Mouse (Mus musculus): ENCODE measurements around the gene Map4k3.
"Not testable (repeated sequence)": the region's sequence is repeated elsewhere in the genome, so short reads cannot be mapped to it uniquely, and the experiment has no call there.

Map4k3 gene

GRCm38 (mm10) chr17:80632354-80632753 lies 95.9 kb downstream of the Map4k3 start:
- DNase-seq (ENCODE audit: low spot score), result no peak

- DNase-seq (ENCODE audit: low spot score), result no peak
These were observed 97.3 kb downstream of the Map4k3 start for GRCm38 (mm10) chr17:80631028-80631427.

GRCm38 (mm10) chr17:80624979-80625378 lies 103.3 kb downstream of the Map4k3 start:
- DNase-seq (ENCODE audit: low spot score), result no peak

- no peak for DNase-seq (ENCODE audit: low spot score)
These were observed 106.6 kb downstream of the Map4k3 start for GRCm38 (mm10) chr17:80621691-80622090.

GRCm38 (mm10) chr17:80620786-80621423 lies 107.4 kb downstream of the Map4k3 start:
- DNase-seq (ENCODE audit: low spot score), result peak; percentile 14

- no peak for DNase-seq (ENCODE audit: low spot score)
These were observed 108.7 kb downstream of the Map4k3 start for GRCm38 (mm10) chr17:80619556-80619955.

GRCm38 (mm10) chr17:80618890-80619289 lies 109.4 kb downstream of the Map4k3 start:
- DNase-seq (ENCODE audit: low spot score), result no peak

- DNase-seq (ENCODE audit: low spot score), result no peak
These were observed 124.5 kb downstream of the Map4k3 start for GRCm38 (mm10) chr17:80603806-80604205.

GRCm38 (mm10) chr17:80603079-80603625 lies 125.1 kb downstream of the Map4k3 start:
- DNase-seq (ENCODE audit: low spot score), result no peak

- no peak for DNase-seq (ENCODE audit: low spot score)
These were observed 126.9 kb downstream of the Map4k3 start for GRCm38 (mm10) chr17:80601371-80601770.

GRCm38 (mm10) chr17:80583051-80583450 lies 145.2 kb downstream of the Map4k3 start:
- no peak for DNase-seq (ENCODE audit: low spot score)

GRCm38 (mm10) chr17:80579901-80580300 lies 148.4 kb downstream of the Map4k3 start:
- DNase-seq (ENCODE audit: low spot score), result no peak

- no peak for DNase-seq (ENCODE audit: low spot score)
These were observed 149.2 kb downstream of the Map4k3 start for GRCm38 (mm10) chr17:80579089-80579488.

GRCm38 (mm10) chr17:80578041-80578440 lies 150.2 kb downstream of the Map4k3 start:
- no peak for DNase-seq (ENCODE audit: low spot score)

GRCm38 (mm10) chr17:80577639-80578038 lies 150.6 kb downstream of the Map4k3 start, which contains the start of gene Cdkl4:
TSS of gene Cdkl4 (minus strand) at chr17:80577813.
- no peak for DNase-seq (ENCODE audit: low spot score)

- DNase-seq (ENCODE audit: low spot score), result no peak
These were observed 151.1 kb downstream of the Map4k3 start for GRCm38 (mm10) chr17:80577214-80577613.

- DNase-seq (ENCODE audit: low spot score), result no peak
These were observed 153.3 kb downstream of the Map4k3 start for GRCm38 (mm10) chr17:80575008-80575407.

- no peak for DNase-seq (ENCODE audit: low spot score)
These were observed 153.8 kb downstream of the Map4k3 start for GRCm38 (mm10) chr17:80574471-80574965.

- DNase-seq (ENCODE audit: low spot score), result no peak
These were observed 155.9 kb downstream of the Map4k3 start for GRCm38 (mm10) chr17:80572187-80572935.

GRCm38 (mm10) chr17:80571460-80571859 lies 156.8 kb downstream of the Map4k3 start:
- DNase-seq (ENCODE audit: low spot score), result no peak

GRCm38 (mm10) chr17:80569718-80570117 lies 158.6 kb downstream of the Map4k3 start:
- not testable (repeated sequence) for DNase-seq (ENCODE audit: low spot score)

GRCm38 (mm10) chr17:80568842-80569601 lies 159.3 kb downstream of the Map4k3 start:
- DNase-seq (ENCODE audit: low spot score), result no peak

All from ovary, postnatal 10 days (tissue).